Mouse (Mus musculus) right cerebral cortex, postnatal 14 days (tissue): Measurements from ENCODE around the gene Cdr1.

ENCODE experiments used
- DNase-seq: peaks from one replicate; pipeline ENCODE4 v3.0.0; 2022

Gene Cdr1

GRCm38 (mm10) chrX:61185458-61185857, at the start of gene Cdr1:
TSS of gene Cdr1 (minus strand) at chrX:61185558.
- DNase-seq = no peak

- no peak for DNase-seq
Observed at GRCm38 (mm10) chrX:61185869-61186268, 511 bp upstream of the Cdr1 start.

GRCm38 (mm10) chrX:61166519-61166918, 18.8 kb downstream of the Cdr1 start:
- DNase-seq = peak; percentile 7

GRCm38 (mm10) chrX:61161249-61161648, 24.1 kb downstream of the Cdr1 start:
- DNase-seq = no peak

GRCm38 (mm10) chrX:61154657-61155256, 30.6 kb downstream of the Cdr1 start:
- no peak for DNase-seq

- no peak for DNase-seq
Observed at GRCm38 (mm10) chrX:61154246-61154645, 31.1 kb downstream of the Cdr1 start.

- no peak for DNase-seq
Observed at GRCm38 (mm10) chrX:61146569-61146968, 38.8 kb downstream of the Cdr1 start.

GRCm38 (mm10) chrX:61145416-61145815, 39.9 kb downstream of the Cdr1 start:
- no peak for DNase-seq

GRCm38 (mm10) chrX:61134592-61134991, 50.8 kb downstream of the Cdr1 start:
- DNase-seq = no peak
